Mouse (Mus musculus): ENCODE measurements around the gene Mcoln2. TPM values are rescaled to one million over a fixed set of nuclear protein-coding genes. Genes with fewer than 3 reads are reported as not detected.

Gene Mcoln2
- polyA plus RNA-seq, 1 experiment from 2014 or later = not detected

DNA sequence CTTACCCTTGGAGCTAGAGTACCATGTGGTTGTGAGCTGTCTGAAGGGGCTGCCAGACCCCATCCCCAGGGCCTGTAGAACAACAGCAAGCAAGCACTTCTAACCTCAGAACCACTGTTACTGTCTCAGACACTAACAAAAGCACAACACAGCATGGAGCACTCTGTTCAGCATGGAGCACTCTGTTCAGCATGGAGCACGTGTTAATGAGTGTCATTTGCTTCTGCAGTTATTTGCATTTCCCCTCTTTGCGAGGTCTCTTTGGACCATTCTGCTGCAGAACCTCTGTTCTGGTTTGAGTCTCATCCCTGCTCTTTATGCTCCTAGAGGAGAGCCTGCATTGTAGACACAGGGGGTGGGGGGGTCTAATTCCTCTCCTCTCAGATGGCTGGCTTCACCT, 3.3 kb downstream of the Mcoln2 start:
- H3K4me3 ChIP-seq (replicated peaks; ENCODE audit: low read length) = no peak overlapping the region
- H3K36me3 ChIP-seq (ENCODE audit: control insufficient read depth, insufficient read depth) = no peaks in the 10 kb centered on the region
- peaks cover 9% of the 10 kb centered on the region for H3K4me1 ChIP-seq (replicated peaks; ENCODE audit: control insufficient read depth, insufficient read depth, low read length)
- no peak overlapping the region for H3K9ac ChIP-seq (replicated peaks; ENCODE audit: low read depth, low read length)
- H3K27me3 ChIP-seq (replicated peaks; ENCODE audit: control insufficient read depth, insufficient read depth, low read length) = peaks cover 3% of the 10 kb centered on the region; the same call in 1 of the 2 replicates
- WGBS = 71% methylated on average over 2 of the region's 2 CpGs
- no peak for ATAC-seq
- no peak overlapping the region for H3K27ac ChIP-seq (ENCODE audit: low read length)
- no peaks in the 10 kb centered on the region for H3K9me3 ChIP-seq (ENCODE audit: control insufficient read depth, low read length)
- H3K4me2 ChIP-seq (ENCODE audit: low read length) = no peak overlapping the region

DNA sequence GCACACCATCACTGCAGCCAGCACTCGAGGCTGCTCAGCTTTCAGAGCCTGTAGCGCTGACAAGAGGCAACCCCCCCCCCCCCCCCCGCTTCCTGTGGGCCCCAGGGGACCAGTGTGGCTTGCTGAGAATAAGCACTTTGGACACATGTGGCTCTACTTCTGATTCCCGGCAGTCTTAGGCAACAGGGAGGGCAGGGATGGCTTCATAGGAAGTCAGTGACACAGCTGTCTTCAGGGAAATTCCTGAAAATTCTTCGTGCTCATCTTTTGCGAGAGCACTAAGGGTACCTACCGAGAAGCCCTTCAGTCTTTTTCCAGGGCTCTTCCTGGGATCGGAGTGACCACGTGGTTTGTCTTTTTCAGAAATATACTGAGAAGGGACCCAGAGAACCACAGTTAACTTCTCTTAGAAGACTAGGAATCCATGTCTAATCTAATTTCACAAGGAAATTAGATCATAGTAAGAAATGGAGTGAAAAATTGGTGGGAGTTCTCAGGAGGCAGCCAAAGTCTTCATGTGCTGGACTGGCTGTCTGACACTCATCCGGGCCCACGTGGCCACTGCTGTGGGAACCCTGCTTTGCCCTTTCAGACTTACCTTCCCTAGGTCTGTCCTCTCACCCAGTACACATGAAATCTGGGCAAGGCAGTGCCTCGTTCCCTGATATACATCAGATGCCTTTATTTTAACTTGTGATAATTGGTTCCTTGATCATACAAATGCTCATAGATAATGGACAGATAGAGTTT, 4.4 kb downstream of the Mcoln2 start:
- Histone ChIP-seq H3K4me2 (ENCODE audit: low read length) (no peak overlapping the region), H3K36me3 (ENCODE audit: control insufficient read depth, insufficient read depth) (no peaks in the 10 kb centered on the region), H3K9me3 (ENCODE audit: control insufficient read depth, low read length) (no peaks in the 10 kb centered on the region), H3K9ac (replicated peaks; ENCODE audit: low read depth, low read length) (no peak overlapping the region), H3K27ac (ENCODE audit: low read length) (no peak overlapping the region), H3K27me3 (replicated peaks; ENCODE audit: control insufficient read depth, insufficient read depth, low read length) (peaks cover 3% of the 10 kb centered on the region; the same call in 1 of the 2 replicates), H3K4me3 (replicated peaks; ENCODE audit: low read length) (no peak overlapping the region), H3K4me1 (replicated peaks; ENCODE audit: control insufficient read depth, insufficient read depth, low read length) (peaks cover 9% of the 10 kb centered on the region)
- no peak for ATAC-seq
- WGBS = 44% methylated on average over 12 of the region's 12 CpGs

DNA sequence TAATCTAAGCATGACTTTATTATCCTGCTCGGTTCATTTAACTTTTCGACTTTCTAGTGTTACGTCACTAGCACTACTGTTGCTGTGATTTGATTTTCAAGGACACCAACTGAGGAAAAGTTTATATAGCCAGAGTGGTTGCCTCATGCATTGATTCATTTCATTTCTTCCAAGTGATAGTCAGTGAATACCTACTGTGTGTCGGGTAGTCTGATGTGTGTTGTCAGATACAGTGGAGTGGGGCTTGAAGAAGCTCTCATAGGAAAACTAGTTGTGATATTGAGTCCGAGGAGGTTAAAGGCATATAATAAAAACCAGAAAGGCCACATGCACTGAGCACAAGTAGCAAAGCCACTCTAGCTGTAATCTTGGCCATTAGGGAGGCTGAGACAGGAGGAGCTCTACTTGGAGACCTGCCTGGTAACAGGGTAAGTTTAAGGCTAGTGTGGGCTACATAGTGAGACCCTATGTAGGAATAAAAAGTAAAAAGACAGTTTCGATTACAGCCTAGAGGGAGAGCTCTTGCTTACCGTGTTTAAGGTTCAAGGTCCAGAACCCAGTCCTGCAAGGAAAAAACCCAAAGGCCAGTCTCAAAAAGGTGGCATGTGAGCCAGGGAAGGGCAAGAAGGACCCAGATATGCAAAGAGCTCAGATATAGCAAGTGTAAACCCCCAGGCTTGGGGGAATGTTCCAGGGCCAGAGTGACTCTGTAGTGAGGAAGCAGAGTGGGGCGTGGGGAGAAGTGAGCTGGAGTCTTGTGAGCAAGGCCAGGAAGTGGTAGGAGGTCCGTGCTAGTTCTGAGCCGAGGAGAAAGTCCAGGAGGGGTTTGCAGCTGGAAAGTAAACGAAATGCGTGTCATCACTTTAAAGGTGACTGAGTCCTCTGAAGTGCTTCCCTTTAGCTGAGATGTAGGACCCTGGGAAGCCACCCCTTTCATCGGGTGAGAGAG, 6.3 kb downstream of the Mcoln2 start:
- no peaks in the 10 kb centered on the region for H3K4me1 ChIP-seq (replicated peaks; ENCODE audit: control insufficient read depth, insufficient read depth, low read length)
- H3K9me3 ChIP-seq (ENCODE audit: control insufficient read depth, low read length) = no peaks in the 10 kb centered on the region
- no peak for ATAC-seq
- no peaks in the 10 kb centered on the region for H3K36me3 ChIP-seq (ENCODE audit: control insufficient read depth, insufficient read depth)
- WGBS = 85% methylated on average over 13 of the region's 13 CpGs
- H3K4me2 ChIP-seq (ENCODE audit: low read length) = no peak overlapping the region
- no peak overlapping the region for H3K27ac ChIP-seq (ENCODE audit: low read length)
- 0 out of 2 replicates have a peak, but pooled peaks cover 3% of the 10 kb centered on the region for H3K27me3 ChIP-seq (replicated peaks; ENCODE audit: control insufficient read depth, insufficient read depth, low read length)
- no peak overlapping the region for H3K9ac ChIP-seq (replicated peaks; ENCODE audit: low read depth, low read length)
- H3K4me3 ChIP-seq (replicated peaks; ENCODE audit: low read length) = no peak overlapping the region

DNA sequence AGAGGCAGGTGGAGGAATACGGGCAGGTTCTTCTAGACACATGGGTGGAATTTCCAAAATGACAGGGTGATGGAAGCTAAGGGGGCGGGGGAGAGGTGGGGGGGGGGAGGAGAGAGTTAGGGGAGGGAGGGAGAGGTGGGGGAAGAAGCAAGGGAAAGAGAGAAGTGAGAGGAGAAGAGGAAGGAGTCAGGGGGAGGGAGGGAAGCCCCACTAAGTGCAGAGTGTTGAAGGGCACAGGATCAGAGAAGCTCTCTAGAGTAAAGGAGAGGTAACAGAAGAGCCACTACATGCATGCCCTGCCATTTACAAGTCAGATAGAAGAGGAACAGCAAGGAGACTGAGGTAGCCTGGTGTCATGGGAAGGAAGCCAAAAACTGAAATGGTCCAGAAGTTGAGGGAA, 7.2 kb downstream of the Mcoln2 start:
- Histone ChIP-seq H3K36me3 (ENCODE audit: control insufficient read depth, insufficient read depth) (no peaks in the 10 kb centered on the region), H3K27me3 (replicated peaks; ENCODE audit: control insufficient read depth, insufficient read depth, low read length) (no peaks in the 10 kb centered on the region), H3K9ac (replicated peaks; ENCODE audit: low read depth, low read length) (no peak overlapping the region), H3K27ac (ENCODE audit: low read length) (no peak overlapping the region), H3K4me2 (ENCODE audit: low read length) (no peak overlapping the region), H3K9me3 (ENCODE audit: control insufficient read depth, low read length) (no peaks in the 10 kb centered on the region), H3K4me1 (replicated peaks; ENCODE audit: control insufficient read depth, insufficient read depth, low read length) (no peaks in the 10 kb centered on the region), H3K4me3 (replicated peaks; ENCODE audit: low read length) (no peak overlapping the region)
- no peak for ATAC-seq
- WGBS = 93% methylated on average over 2 of the region's 2 CpGs

DNA sequence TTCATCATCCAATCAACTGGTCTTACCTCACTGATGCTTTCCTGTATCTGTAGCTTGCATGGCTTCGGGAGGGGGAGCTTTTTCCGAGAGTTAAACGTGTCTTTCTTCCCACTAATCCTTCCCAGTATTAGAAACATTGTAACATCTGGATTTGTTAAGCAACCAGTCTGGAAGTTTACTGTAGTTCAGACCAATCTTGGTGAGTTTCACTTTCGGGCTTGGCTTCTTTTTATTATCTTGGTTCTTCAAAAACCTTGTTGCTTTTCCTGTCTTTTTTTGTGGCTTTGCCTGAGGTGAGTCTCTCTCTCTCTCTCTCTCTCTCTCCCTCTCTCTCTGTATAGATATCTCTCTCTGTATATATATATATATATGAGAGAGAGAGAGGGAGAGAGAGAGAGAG, 8.4 kb downstream of the Mcoln2 start:
- Histone ChIP-seq H3K9me3 (ENCODE audit: control insufficient read depth, low read length) (no peaks in the 10 kb centered on the region), H3K4me3 (replicated peaks; ENCODE audit: low read length) (no peak overlapping the region), H3K4me2 (ENCODE audit: low read length) (no peak overlapping the region), H3K4me1 (replicated peaks; ENCODE audit: control insufficient read depth, insufficient read depth, low read length) (no peaks in the 10 kb centered on the region), H3K27ac (ENCODE audit: low read length) (no peak overlapping the region), H3K27me3 (replicated peaks; ENCODE audit: control insufficient read depth, insufficient read depth, low read length) (no peaks in the 10 kb centered on the region), H3K9ac (replicated peaks; ENCODE audit: low read depth, low read length) (no peak overlapping the region), H3K36me3 (ENCODE audit: control insufficient read depth, insufficient read depth) (no peaks in the 10 kb centered on the region)
- ATAC-seq = no peak
- WGBS = 83% methylated on average over 4 of the region's 4 CpGs

DNA sequence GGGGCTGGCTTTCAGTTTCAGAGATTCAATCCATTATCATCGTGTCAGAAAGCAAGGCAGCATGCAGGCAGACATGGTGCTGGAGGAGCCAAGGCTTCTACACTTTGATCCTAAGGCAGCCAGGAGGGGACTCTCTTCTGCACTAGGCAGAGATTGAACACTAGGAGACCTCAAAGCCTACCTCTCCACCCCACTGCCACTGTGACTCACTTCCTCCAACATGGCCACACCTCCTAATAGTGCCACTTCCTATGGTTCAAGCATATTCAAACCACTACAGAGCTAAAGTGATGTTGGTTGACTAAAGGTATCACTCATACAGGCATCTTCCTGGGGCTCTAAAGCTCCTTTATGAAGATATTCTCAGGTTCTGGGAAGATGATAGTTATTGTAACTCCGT, 9.7 kb downstream of the Mcoln2 start:
- no peaks in the 10 kb centered on the region for H3K36me3 ChIP-seq (ENCODE audit: control insufficient read depth, insufficient read depth)
- H3K9ac ChIP-seq (replicated peaks; ENCODE audit: low read depth, low read length) = no peak overlapping the region
- H3K9me3 ChIP-seq (ENCODE audit: control insufficient read depth, low read length) = no peaks in the 10 kb centered on the region
- WGBS = 84% methylated on average over 2 of the region's 2 CpGs
- no peaks in the 10 kb centered on the region for H3K27me3 ChIP-seq (replicated peaks; ENCODE audit: control insufficient read depth, insufficient read depth, low read length)
- H3K4me2 ChIP-seq (ENCODE audit: low read length) = no peak overlapping the region
- no peak overlapping the region for H3K4me3 ChIP-seq (replicated peaks; ENCODE audit: low read length)
- no peak for ATAC-seq
- no peak overlapping the region for H3K27ac ChIP-seq (ENCODE audit: low read length)
- H3K4me1 ChIP-seq (replicated peaks; ENCODE audit: control insufficient read depth, insufficient read depth, low read length) = no peaks in the 10 kb centered on the region

DNA sequence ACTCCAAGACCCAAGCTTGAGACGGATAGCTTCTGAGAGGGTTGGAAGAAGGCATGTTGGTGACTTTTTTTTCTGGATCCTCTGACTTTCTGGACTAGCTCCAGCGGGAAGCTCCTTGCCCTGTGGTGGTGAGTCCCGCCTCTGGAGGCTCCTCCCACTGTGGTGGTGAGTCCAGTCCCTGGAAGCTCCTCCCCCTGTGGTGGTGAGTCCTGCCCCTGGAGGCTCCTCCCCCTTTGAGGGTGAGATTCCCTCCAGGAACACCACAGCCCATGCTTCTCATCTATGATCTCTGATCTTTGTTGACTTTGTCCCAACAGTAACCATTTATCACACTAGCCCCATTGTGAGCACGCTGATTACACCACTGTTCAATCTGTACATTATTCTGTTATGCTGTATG, 12.6 kb downstream of the Mcoln2 start:
- no peaks in the 10 kb centered on the region for H3K9me3 ChIP-seq (ENCODE audit: control insufficient read depth, low read length)
- H3K4me1 ChIP-seq (replicated peaks; ENCODE audit: control insufficient read depth, insufficient read depth, low read length) = no peaks in the 10 kb centered on the region
- 78% methylated on average over 4 of the region's 4 CpGs for WGBS
- no peak overlapping the region for H3K4me3 ChIP-seq (replicated peaks; ENCODE audit: low read length)
- H3K27ac ChIP-seq (ENCODE audit: low read length) = no peak overlapping the region
- H3K9ac ChIP-seq (replicated peaks; ENCODE audit: low read depth, low read length) = no peak overlapping the region
- no peak overlapping the region for H3K4me2 ChIP-seq (ENCODE audit: low read length)
- no peaks in the 10 kb centered on the region for H3K27me3 ChIP-seq (replicated peaks; ENCODE audit: control insufficient read depth, insufficient read depth, low read length)
- no peak for ATAC-seq
- H3K36me3 ChIP-seq (ENCODE audit: control insufficient read depth, insufficient read depth) = no peaks in the 10 kb centered on the region

DNA sequence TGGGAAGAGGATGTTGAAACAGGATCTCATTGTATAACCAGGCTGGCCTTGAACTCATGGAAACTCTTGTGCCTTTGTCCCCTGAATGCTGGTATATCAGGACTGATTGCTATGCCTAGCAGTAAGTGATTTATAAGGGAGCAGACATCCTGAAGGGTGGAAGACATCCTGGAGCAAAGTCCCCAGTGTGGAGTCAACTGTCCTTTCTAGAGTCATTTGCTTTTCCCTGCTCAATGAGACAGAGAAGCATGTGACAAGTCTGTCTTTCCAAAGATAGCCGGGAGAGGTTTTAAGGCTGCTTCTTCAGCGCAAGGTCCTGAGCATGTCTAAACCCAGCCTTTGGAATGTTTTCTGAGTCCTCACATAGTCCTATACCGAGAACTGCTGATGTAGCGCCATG, 19.7 kb downstream of the Mcoln2 start:
- no peak for ATAC-seq
- Histone ChIP-seq H3K36me3 (ENCODE audit: control insufficient read depth, insufficient read depth) (no peaks in the 10 kb centered on the region), H3K27me3 (replicated peaks; ENCODE audit: control insufficient read depth, insufficient read depth, low read length) (no peaks in the 10 kb centered on the region), H3K27ac (ENCODE audit: low read length) (no peak overlapping the region), H3K9me3 (ENCODE audit: control insufficient read depth, low read length) (peaks cover 4% of the 10 kb centered on the region; the same call in 1 of the 2 replicates), H3K4me1 (replicated peaks; ENCODE audit: control insufficient read depth, insufficient read depth, low read length) (no peaks in the 10 kb centered on the region), H3K4me2 (ENCODE audit: low read length) (no peak overlapping the region), H3K4me3 (replicated peaks; ENCODE audit: low read length) (no peak overlapping the region), H3K9ac (replicated peaks; ENCODE audit: low read depth, low read length) (no peak overlapping the region)
- 85% methylated on average over 4 of the region's 4 CpGs for WGBS

DNA sequence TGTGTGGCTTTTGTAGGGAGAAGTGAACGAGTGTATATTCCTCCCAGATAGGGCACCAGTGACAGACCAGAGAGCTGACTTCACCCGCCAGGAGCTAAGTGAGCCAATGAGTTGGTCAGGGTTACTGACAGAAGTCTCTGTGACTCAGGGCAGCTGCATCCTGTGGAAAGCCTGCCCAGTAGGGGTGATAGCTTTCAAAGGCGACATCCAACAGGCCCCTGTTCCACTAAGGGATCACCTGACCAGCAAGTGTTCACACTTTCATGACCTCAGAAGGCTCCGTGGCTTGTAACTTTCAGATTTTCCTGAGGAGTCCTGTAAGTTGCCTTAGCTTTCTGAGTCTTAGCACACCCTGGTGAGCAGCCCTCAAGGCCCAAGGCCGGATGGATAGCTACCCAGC, 23.4 kb downstream of the Mcoln2 start:
- H3K27ac ChIP-seq (ENCODE audit: low read length) = no peak overlapping the region
- no peaks in the 10 kb centered on the region for H3K36me3 ChIP-seq (ENCODE audit: control insufficient read depth, insufficient read depth)
- H3K9ac ChIP-seq (replicated peaks; ENCODE audit: low read depth, low read length) = no peak overlapping the region
- H3K4me2 ChIP-seq (ENCODE audit: low read length) = no peak overlapping the region
- peaks cover under 1% of the 10 kb centered on the region; the same call in 1 of the 2 replicates for H3K4me1 ChIP-seq (replicated peaks; ENCODE audit: control insufficient read depth, insufficient read depth, low read length)
- H3K27me3 ChIP-seq (replicated peaks; ENCODE audit: control insufficient read depth, insufficient read depth, low read length) = no peaks in the 10 kb centered on the region
- peaks cover 4% of the 10 kb centered on the region; the same call in 1 of the 2 replicates for H3K9me3 ChIP-seq (ENCODE audit: control insufficient read depth, low read length)
- H3K4me3 ChIP-seq (replicated peaks; ENCODE audit: low read length) = no peak overlapping the region
- no peak for ATAC-seq
- 71% methylated on average over 5 of the region's 5 CpGs for WGBS

Measured in forebrain, embryonic 16.5 days (tissue).